Mouse (Mus musculus) kidney, postnatal 4 days (tissue): ENCODE results near the gene Plxnd1.

Source experiments
- DNase-seq, 2 experiments: peaks; one replicate each; pipeline ENCODE4 v3.0.0; 2021; ENCODE audit warnings: mixed read lengths in 2 of 2

The Plxnd1 gene

DNA sequence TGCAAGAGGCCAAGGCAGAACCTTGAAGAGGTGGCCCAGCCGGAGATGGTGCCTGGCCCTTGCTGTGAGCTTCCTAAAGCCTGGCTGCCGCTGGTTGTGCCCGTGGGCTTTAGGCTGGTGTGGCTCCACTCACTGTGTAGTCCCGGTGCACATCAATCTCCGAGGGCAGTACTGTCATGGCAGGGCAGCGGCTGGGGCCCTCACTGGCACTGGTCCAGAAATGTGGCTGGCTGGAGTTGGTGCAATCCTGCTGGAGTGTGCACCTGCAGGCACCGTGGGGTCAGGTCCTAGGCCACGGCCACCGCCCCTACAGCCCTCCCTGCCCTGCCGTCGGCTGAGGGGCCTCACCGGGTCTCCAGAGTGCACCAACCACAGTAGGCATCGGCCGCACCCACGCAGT, 17.0 kb downstream of the Plxnd1 start:
- DNase-seq, result no peak

DNA sequence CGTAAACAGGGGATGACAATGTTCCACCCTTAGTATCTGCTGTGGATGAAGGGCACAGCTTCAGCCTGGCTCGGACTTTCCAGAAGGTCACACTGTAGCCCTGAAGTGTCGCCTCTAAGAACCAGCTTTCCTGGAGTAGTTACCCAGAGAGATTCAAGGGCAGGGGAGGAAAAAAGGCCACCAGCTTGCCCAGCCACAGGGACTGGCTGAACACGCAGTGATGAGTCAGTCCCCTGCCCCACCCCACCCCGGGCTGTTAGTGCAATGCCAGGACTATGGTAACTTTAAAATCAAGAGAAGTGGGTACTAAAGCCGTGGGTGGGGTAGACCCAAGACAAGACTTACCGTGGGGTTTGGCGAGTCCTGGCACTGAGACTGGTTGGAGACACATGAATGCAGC, 19.2 kb downstream of the Plxnd1 start:
- no peak for DNase-seq

DNA sequence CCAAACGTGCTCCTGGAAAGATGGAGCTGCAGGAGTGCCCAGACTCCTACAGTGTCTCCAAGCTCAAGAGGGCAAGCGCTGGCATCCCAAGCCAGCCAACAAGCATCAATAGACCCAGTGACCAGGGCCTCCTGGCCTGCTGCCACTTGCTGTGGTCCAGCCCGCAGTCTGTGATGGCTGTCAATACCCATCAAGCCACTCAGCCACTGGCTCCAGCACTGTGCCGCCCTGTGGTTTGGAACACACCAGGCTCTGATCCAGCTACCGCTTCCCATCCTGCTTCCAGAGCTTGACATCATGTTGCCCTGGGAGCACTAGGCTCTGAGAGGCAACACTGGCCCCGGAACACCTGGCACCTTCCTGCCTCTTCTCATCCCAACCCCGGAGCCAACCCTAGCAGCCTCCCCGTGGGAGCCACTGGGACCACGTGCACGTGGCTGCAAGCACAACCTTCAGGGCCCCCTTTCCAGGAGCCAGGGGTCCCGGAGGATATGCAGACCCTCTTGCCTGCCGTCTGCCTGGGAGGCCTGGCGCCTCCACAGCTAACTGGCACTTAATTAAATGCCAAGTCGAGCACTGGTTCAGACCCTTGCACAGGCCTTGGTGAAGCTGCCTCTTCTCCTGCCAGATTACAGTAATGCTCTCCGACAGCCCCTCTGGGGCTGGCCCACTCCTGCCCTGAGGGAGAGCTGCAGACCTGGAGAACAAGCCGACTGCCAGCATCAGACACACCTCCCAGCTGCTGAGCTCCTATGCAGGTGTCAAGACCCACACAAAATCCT, 20.7 kb downstream of the Plxnd1 start:
- DNase-seq, result no peak

DNA sequence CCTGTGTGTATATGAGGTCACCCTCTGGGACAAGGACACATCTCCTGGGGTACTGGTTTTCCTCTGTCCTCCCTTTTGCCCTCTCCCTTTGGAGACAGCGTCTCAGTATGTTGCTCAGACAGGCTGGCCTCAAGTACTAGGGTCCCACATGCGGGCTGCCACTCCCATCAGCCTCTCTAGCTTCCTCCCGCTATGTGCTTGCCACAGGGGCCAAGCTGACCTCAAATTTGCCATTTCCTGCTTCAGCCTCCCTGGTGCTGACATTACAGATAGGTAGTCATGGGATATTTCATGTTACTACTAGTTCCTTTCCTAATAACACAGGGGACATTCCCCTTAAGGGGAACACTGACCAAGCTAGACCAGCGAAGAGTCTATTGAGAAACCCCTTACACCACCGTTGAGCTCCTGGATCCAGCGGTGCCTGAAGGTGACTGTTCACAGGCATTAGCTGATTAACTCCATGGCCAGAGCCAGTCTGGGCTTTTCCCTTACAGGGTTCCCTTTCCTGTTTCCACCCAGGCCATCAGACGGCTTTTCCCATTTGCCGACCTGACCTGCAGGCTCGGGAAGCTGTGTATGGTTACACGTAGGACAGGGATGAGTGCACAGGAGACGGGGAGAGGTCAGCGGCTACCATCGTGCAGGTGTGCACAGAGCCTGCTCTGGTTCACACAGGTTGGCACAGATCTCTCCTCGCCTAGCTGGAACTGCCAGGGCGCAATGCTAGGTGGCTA, 21.5 kb downstream of the Plxnd1 start:
- DNase-seq, result no peak

DNA sequence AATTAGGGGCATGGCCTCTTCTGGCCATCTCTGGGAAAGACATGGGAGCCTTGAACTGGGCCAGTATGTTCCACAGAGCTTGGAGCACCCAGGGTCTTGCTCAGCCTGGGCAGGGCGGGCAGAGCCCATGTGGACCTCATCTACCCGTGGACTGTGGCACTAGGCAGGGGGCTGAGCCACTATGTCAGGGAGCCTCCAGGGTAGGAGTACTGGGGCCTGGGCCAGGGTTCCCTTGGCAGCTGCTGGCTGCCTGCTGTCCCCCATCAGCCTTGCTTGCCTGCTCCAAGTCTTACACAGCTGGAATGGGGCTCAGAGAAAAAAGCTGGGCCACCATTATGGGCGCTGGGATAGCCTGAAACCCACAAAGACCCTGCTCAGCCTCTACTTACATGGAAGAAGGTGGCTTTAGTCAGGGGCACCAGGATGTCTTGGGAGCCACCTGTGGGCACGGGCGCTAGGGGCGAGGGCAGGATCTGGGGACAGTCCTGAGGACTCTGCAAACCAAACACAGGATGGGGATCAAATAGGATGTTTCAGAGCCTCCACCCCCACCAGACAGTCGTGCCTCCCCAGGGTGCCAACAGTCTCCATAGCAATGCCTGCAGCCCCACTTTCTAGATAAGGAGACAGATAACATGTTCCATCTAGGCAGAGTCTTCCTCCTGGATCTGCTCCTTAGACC, 22.6 kb downstream of the Plxnd1 start:
- DNase-seq, result no peak

DNA sequence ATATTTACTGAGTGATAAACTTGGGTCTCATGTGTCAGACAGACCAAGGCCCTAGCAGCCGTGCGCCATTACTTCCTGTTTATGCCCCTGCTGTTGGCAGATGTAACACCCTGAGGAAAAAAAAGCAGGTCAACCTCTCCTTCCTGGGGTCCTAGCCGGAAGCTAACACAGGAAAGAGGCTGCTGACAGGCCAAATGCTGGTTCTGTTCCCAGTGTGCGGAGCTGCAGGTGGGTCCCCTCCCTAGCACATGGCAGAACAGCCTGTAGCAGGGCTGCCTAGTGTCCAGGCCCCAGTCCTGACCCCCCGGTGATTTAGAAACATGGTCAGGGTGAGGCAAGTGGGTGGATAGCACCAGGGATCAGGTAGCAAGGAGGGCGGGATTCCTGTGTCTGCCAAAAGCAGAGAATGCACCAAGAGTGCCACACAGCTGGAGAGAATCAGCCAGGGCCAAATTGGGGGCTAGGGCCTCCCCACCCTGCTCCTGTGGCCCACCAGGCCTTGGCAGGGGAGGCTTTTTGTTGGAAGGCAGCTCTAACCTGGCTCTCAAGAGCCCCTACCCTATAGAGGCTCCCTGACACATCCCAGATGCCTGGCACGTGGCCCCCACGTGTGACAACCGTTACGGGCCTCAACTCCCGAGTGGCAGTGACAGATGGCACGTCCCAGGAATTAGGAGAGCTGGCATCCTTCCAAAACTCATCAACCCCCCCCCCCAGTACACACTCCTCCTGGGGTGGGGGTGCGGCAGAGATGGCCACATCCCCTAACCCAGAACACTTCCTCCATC, 23.3 kb downstream of the Plxnd1 start:
- no peak for DNase-seq

DNA sequence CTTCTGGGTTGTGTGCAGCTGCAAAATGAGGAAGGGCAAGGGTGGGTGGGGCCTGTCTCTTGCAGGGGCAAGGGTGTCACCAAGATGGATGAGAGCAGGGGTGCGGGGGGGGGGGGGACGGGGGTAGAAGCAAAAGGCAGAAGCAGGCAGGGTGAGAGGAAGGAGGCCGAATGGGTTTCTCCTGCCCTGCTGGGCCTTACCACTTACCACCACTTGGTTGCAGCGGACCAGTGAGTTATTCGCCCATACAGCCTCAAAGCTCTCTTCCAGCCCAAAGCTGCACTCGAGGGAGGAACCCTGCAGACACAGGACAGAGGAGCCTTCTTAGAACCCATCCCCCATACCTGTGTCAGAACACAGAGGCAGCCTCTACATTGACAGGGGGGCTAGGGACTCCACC, 24.9 kb downstream of the Plxnd1 start:
- DNase-seq, result no peak

DNA sequence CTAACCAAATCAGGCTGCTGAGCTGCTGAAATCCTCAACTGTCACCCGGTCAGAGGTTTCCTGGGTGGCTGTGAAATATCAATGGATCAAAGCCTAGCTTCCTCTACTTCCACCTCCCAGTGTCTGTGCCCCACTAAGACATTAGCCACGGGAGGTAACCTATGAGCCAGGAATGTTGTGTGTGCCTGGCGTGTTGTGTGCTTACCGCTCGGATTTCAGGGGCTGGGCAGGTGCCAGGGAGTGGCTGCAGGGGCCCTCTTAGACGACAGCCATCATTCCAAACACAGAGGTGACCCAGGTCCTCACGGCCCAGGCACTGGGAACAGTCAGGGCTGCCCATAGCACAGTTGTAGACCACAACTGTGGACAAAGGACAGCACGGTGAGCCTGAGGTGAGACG, 25.7 kb downstream of the Plxnd1 start:
- no peak for DNase-seq

DNA sequence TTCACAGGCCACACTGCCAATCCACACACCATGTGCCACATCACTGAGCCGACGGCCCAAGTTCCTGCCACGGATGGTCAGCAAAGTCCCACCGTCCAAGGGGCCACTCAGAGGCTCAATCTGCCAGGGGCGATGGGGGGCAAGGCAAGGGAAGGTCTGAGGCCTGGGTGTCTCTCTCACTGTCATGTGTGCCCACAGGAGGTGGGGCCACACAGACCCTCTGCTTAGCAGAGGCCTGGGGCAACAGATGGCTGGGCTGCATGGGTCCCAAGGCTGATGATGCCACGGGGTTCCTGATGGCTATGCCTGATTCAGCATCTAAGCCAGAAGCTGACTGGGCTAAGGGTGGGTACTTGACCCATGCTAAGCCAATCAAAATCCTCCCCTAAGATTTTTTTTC, 26.1 kb downstream of the Plxnd1 start:
- no peak for DNase-seq

DNA sequence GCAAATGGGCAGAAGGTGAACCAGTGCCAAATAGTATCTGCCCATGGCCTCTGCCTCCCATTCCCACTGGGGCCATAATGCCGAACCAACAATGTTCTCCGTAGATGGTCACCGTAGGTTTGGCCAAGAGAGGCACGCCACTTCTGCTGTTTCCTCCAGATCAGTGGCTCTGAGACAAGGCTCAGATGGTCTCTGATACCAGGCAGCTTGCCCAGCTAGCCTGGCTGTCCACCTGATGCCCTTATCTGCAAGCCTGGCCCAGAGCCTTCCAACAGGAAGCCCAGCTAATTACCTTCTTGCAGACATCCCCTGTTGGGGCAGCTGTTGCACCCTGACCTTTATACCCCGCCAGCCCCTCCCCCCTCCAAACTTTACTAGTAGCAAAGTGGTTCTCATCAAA, 26.7 kb downstream of the Plxnd1 start:
- no peak for DNase-seq

DNA sequence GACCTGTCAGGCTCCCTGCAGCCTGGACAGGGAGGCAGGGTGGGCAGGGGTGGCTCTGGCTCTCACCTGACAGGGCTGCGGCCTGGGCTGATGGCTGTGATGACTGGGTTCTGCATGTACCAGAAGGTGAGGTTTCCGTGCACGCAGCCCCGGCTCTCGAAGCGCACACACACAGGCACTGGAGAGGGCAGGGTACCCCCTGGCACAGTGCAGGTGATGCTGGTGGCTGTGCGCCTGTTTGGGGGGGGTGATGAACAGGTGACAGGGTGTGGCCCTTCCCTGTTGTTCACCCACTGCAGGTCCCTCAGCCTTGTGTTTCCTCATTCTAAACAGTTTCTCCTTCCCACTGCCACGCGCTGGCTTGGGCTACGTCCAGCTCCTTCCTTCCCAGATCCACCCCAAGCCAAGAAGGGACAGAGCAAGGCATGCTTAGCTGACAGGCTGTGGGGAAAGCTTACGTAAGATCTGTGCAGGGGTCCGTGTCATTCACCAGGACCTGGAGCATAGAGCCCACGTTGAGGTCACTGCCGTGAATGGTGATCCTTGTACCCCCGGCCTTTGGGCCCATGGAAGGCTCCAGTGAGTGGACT, 27.4 kb downstream of the Plxnd1 start:
- no peak for DNase-seq

DNA sequence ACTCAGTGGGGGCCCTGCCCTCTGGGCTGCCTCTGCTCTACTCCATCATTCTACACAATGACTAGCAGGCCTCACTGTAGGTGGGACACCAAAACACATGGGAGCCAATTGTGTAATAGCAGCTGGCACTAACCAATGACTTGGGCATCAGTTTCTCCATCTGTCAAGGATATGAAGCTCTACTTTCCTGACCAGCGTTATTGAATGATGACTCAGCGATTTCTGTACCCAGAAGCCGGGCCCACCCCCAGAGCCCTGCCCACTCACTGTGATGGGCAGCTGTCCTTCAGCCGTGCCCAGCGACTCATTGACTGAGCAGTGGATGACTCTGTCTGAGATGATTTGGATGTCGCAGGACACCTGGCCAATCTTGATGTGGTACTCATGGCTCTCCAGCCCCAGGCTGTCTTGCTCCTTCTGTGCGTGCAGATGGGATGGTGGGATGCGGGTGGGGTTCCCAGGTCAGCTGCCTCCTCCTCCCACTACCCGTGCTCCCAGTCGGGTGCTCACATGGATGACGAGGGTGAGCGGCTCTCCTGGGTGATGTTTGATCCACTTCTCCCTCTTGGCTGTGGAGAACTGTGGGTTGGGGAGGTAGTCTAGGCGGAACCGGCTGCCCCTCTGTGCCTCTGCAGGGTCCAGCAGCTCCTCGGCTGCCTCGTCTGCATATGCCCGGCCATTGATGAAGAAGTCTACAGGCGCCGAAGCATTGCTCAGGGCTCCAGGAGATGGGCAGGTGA, 28.4 kb downstream of the Plxnd1 start:
- DNase-seq, result no peak

DNA sequence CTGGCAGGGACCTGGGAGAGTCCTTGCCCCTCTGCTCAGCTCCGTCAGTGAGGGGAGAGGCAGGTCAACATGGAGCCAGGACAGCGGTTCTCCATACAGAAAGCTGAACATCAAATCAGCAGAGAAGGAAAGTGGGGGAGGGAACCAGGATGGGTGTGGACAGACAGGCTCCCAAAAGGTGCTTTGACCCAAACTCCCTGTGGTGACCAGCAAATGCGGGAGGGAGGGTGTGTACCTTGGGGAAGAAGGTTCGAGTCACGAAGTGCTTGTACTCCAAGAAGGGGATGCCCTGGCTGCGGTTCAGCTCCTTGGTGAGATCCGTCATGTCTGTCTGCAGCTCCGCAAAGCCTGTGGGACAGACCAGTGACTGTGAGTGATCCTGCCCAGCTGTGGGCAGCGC, 31.1 kb downstream of the Plxnd1 start:
- no peak for DNase-seq

DNA sequence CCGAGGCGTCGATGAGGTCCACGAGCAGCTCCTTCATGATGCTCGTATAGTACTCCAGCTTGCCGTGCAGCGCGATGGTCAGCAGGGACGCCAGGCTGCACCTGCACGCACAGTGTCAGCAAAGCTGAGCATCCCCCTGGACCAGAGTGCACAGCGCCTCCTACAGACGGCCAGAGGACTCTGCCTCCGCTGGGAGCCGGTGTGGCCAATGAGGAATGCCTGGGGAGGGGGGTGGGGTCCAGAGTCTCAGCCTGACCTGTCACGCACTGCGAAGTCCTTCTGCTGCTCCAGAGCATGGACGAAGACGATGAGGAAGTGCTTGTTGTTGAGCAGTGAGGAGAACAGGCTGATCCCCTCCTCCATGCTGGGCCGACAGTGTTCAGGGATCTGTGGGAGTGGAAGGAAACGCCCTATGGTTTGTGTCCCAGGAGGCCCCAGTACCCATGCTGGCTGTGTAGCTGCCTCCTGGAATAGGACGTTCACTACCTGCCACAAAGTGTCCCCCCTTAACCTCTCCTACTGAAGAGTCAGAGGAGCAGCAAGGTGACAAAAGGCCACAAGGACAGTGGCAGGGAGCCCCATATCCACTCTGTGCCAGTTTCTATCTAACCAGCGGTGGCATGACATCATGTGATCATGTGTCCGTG, 32.2 kb downstream of the Plxnd1 start:
- peak; percentile 53 to 62 for DNase-seq

DNA sequence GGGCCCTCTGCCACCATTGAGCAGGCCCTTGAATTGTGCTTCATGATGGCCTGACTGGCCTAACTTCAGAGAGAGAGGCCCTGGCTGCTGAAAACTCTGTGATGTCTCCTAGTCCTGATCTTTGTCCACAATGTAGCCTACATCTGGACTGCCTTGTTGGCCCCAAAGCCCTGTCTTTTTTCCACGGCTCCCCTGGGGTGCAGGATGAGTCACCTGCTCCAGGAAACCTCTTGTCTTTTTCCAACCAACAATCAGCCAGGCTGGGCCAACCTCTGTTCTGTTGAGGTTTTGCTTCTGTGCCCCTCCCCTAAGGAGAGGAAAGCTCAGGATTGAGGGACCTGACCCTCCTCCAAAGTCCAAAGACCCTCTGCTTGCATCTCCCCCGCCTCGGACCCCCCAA, 33.1 kb downstream of the Plxnd1 start:
- DNase-seq, result no peak

DNA sequence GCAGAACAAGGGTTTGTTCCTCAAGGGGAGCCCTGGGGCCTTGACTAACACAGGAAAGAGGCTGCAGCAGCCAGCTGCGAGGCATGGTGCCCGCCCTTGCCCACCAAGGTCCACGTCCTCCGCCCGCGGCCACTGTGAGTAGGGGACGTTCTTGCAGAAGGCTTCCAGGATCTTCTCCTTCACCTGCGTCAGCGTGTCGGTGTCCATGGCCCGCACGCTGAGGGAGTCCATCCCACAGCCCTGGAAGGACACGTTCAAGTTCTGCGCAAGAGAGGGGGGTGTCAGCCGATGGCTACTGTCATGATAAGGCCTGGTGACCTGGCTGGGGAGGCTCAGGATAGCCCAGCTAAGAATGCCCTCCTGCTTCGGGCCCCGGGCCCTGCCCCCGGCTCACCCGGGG, 34.5 kb downstream of the Plxnd1 start:
- DNase-seq, result no peak

DNA sequence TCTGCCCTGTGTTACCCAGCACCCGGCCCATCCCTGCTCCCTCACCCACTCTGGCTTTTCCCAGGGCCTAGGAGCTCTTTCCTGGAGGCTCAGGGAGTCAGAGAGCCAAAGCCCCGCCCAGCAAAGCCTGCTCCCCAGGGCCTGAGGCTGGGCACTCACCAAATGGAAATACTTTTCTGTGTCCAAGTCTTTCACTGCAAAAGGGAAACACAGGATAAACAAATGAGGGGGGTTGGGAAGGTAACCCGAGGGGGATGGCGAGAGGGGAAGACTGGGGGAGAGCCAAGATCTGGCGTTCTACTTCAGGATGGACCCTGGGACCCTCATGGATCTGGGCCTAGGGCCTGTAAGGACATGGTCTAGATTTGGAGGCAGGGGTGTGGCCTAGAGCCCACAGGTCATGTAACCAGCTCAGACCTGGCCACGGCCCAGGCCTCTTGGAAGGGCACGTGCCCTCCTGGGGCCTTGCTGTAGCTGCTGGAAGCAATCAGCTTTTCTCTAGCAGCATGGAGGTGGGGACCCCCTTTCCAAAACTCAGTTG, 35.6 kb downstream of the Plxnd1 start:
- DNase-seq, result peak; percentile 71 to 78

DNA sequence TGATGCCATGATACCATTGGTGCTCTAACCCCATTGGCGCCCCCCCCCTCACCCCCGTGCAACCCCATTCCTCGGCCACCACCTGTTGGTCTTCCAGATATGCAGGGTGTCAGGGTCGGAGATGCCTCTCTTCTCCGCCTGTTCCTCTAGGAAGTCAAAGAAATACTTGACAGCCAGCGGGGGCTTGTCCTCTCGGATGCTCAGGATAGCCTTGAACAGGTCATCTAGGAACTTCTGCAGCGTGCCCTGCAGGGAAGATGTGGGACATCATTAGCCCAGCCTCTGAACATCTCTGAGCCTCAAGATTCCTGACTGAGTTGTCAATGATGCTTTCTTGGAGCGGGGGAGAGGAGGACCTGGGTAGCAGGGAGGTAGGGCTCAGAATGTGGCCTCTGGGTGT, 36.4 kb downstream of the Plxnd1 start:
- no peak for DNase-seq

DNA sequence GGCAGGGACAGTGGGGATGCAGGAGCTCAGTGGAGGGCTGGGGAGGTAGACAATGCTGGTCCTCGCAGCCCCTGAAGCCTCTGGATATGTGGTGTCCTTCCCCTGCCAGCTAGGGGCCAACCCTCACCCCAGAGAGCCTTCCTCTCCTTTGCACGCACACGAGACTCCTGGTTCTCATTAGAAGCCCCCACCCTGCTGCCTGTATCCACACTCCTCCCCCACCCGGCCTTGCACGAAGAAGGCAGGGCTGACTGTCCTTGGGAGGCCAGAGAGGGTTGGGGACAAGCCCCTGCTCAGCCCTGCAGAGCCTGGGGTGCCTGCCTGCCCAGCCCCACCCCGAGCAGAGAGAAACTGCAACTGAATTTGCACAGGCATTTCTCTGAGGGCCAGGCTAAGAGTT, 37.1 kb downstream of the Plxnd1 start:
- no peak for DNase-seq

DNA sequence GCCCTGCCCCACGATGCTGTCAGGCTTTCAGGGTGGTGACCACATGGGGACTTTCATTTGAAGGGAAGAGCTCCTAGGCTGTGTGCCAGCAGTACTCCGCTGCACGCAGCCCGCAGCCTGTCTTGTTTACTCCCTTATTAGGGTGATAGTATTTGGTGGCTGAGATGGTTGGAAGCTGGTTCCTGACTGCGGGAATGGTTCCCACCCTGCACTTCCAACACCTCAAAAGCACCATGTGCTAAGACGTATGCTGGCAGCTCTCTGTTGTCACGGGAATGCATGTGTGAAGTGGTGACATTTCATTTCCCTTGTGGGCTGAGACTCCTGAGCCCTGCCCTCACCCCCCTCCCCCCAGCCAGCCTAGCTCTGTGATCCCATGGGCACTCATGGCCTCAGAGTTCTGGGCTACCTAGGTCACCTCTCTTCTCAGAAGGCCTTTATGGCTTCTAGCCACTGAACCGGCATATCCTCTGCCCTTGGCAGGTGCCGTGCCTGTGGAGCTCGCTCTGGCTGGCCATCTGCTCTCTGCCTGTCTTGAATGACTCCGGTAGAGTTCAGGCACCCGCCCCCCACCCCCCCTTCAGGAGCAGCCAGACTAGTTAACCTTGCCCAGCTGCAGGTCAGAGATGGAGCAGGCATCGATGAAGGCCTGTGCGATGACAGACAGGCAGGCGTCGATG, 37.7 kb downstream of the Plxnd1 start:
- peak; percentile 71 to 80 for DNase-seq
